Mouse (Mus musculus) retina, embryonic 14.5 days (tissue): Measurements from ENCODE around the gene Bcl7c.
"Not testable (repeated sequence)": the region's sequence is repeated elsewhere in the genome, so short reads cannot be mapped to it uniquely, and the experiment has no call there.

Experiments used
- DNase-seq: peaks from one replicate; pipeline ENCODE4 v3.0.0-alpha.2; 2015; ENCODE audit warnings: low spot score

Bcl7c gene

DNA sequence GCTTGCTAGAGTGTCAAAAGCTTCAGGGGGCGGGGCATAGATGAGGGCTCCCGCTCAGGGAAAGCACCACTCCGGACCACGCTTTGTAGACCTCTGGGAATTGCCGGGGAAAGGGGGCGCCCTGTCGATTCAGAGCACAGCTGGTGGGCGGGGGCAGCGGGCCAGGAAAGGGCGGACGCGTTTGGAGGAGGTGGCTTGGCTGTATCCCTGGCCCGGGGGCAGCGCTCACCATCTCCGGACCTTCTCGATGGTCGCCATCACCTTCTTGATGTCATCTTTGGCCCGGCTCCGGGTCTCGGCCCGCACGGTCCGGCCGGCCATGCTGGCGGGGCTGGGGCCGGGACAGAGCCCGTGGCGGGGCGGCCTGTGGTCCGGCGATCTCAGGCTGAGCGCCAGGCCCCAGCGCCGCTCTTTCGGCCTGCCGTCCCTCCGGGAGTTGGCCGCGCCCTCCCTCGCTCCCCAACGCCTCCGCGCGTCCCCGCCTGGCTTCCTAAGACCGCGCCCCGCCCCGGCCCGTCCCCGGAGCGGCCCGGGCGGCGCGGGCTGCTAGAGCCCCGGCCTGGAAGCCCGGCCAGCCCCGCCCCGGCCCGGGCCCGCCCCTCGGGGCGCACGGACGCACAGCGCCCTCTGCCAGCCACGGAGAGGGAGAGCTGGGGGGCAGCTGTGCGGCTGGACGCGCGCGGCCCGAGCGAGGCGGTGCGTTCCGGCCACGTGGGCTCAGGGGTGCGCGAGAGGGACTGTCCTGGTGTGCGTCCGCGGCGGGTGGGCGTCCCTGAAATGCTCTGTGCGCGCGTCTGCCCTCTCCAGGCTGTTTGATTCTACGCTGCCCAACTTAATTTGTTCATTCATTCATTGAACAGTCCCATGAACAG lies at the start of gene Bcl7c:
Bcl7c (minus strand) TSS at position 727 of the 872 bp plus-strand sequence.
- DNase-seq: peak; percentile 94

DNA sequence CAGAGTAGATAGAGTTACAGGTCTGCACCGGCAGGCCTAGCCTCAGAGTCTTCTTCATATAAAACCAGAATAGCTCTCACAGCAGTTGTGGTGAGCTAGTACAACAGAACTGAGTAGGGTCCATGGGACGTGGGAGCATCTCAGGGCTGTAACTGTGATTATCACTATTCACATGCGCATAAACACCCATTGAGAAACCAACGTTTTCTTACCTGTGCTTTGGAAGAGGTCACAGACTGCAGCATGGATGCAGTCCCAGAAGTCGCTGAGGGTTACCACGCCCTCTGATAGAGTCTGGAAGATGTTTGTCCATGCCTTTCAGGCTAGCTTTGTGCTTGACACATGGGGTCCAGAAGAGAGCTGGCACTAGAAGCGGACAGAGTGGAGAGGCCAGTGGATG lies 45.0 kb upstream of the Bcl7c start:
- no peak for DNase-seq

DNA sequence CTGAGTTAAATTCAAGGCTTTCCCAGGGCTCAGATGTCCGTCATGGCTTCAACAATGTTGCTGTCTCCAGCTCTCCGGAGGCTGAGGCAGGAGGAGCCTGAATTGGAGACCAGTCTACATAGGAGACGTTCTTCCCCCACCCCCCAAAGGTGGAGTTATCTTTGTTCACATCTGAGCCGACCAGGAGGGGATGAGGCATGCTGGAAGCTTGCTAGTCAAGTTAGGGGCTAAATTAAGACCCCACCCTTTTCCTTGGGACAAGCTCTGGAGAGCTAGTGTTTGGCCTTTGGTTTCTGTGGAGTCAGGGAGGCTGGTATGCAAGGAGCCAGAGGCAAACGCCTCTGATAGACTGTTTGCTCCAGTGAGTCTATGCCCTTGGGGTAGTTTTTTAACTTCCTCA lies 44.4 kb upstream of the Bcl7c start:
- DNase-seq: no peak

GRCm38 (mm10) chr7:127752069-127752468 lies 43.3 kb upstream of the Bcl7c start:
- no peak for DNase-seq

DNA sequence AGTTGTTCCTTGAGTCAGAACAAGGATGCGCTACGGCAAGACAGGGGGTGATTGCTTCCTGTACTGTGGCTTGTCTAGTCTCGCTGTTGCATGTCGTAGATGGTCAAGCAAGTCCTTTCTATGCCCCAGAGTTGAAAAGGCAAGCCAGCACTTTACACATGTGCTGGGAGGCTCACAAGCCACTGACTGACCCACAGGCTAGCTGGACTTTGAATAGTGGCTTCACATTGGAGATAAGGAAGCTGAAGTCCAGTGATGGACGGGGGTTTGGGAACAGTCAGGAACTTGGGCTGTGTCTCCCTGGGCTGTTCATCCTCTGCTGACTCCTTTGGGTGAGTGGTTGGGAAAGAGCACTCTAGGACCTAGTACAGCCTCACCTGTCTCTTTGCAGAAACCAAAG lies 42.9 kb upstream of the Bcl7c start:
- DNase-seq: no peak

DNA sequence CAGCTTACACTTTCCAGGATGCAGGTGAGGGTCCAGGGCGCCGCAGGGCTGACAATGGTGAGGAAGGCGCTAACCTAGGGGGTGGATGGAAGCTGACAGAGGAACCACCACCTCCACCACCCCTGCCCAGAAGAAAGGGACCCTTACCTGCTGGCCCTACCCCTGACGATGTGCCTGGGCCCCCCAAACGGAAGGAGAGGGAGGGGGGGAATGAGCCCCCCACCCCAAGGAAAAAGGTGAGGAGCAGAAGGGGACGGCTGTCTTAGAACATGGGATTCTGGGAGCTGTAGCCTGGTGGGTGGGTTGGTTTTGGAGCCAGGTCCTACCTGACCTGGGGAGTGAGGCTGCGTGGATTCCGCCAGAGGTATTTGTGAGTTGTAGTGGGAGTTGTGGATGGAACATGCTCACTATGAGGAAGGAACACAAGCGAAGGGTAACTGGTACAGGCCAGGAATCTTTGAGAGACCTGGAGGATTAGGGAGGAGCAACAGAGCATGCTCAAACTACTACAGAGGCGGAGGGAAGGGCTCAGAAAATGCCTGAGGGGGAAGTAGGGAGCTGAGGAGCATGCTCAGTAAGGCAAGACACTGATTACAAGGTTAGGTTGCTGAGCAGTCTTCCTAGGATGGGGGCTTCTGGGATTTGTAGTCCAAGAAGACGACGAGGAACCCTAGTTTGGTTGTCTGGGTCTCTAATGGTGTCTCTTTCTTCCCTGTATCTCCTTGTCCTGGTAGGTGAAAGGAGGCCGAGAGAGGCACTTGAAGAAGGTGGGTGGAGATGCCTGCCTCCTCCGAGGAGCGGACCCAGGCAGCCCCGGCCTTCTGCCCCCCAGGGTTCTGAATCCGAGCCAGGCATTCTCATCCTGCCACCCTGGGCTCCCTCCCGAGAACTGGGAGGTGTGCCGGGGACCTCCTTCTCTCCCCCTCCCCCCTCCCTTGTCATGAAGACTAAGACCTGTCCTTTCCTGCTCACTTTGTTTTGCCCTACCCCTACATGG lies 41.7 kb upstream of the Bcl7c start:
- no peak for DNase-seq

DNA sequence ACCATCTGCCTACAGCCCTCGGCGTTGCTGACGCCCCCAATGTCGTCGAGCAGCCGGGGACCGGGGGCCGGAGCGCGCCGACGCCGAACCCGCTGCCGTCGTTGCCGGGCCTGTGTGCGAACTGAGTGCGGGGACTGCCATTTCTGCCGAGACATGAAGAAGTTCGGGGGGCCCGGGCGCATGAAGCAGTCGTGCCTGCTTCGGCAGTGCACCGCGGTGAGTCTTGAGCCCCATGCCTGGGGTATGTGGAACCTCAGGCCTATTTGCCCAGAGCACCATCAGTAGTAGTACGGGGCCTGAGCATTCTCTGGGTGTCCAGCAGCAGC lies 39.5 kb upstream of the Bcl7c start:
- DNase-seq: no peak

DNA sequence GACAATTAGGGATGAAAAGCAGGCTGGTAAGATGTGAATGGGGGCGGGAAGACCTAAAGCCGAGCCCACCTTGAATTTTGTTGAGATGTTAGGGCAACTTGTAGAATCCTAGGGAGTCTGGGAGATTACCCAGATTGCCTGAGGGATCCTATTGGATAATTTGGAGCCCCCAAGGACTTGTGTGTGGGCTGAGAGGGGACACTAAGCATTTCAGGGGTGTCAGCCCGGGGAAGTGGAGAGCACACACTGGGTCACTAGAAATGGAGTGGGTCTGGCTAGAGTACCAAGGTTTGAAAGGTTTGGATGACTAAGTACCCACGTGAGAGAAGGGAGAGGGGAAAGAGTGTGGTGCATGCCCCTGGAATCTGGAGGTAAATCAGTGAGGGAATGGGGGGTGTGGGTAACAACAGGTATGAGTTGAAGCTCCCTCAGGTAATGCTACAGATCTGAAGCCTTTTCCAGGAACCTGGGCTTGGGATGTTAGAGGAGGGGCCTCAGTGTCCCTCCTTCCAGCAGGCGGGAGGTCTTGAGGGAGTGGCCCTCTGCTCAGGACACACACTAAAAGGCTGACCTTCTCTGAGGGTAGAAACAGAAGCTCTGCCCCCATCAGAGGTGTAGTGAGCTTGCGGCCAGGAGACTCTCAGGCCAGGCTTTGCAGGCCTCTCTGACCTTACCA lies 39.0 kb upstream of the Bcl7c start:
- DNase-seq: no peak

DNA sequence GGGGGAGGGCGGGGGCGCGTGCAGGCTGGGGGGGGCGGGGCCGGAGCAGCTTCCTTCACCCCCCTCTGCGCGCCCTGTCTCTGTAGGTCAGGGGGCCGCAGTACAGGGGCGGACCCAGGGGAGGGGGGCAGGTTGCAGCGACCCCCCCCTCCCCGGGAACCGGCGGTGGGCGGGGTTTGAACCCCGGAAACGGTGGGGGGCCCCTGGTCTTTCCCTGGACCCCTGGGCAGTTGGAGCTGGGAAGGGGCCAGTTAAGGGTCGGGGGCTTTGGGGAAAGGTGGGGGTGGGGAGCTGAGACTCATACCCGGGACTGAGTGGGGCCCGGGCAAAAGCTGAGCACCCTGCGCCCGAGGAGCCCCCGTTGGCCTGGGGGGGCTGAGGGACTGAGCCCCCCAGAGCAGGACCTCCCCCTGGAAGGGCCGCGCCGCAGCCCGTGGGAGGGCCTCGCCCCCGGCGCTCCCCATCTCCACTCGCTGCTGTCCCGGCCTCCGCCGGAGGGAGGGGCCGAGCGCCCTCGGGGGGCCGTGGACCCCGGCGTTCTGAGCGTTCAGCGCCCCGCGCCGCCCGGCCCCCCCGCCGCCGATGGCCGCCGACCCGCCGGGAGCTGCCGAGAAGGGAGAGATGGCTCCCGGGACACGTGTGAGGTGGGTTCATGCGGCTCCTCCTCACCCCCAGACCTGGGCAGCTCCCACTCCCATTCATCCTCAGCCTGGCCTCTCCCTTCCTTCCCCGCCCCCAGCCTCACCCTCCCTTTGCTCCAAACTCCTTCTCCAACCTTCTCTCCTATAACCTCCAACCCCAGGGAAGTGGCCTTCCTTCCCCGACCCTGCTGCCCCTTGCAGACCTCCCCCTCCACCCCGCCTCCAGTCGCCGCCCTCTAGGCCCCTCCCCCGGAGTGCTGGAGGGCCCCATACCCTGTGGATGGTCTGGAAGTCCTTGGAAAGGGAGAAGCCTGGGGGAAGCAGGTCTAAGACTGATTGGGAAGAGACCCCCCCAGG lies 38.1 kb upstream of the Bcl7c start:
- DNase-seq: peak; percentile 65

GRCm38 (mm10) chr7:127745652-127746493 lies 37.1 kb upstream of the Bcl7c start:
- DNase-seq: peak; percentile 97

- peak; percentile 97 for DNase-seq
Observed at GRCm38 (mm10) chr7:127745251-127745651, 36.5 kb upstream of the Bcl7c start.

DNA sequence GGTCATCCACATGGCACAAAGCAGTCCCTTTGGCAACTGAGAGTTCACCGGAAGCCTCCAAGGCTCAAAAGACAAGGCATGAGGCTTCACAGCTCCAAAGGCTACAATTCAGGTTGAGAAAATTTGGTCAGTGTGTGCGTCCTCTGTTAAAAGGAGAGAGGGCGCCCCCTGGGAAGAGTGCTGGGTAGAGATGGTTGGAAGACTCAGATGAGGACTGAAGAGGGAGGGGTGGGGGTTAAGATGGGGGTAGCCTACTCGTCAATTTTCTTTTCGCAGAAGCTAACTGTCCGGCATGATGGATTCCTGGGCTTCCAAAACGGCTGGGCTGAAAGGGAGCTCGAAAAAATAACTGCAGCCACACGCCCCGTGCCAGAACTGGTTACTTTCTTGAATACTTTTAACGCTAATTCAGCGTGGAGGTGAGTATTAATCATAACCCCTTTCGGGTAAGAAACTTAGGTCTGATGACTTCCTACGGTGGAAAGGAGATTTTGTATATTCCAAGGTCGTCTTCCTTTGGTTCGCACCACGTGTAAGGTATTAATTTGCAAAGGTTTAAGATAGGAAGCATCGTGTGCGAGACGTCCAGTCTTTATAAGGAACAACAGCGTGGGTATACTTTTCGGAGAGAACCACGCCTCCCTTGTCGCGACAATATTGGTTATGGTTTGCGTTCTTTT lies 35.8 kb upstream of the Bcl7c start, which contains the start of gene Fbxl19:
Fbxl19 (plus strand) TSS at position 178 of the 680 bp plus-strand sequence.
- peak; percentile 85 for DNase-seq

- not testable (repeated sequence) for DNase-seq
Observed at GRCm38 (mm10) chr7:127732066-127732465, 23.3 kb upstream of the Bcl7c start, which contains the start of gene Ctf2. TSS of gene Ctf2 (minus strand) at chr7:127732166.

DNA sequence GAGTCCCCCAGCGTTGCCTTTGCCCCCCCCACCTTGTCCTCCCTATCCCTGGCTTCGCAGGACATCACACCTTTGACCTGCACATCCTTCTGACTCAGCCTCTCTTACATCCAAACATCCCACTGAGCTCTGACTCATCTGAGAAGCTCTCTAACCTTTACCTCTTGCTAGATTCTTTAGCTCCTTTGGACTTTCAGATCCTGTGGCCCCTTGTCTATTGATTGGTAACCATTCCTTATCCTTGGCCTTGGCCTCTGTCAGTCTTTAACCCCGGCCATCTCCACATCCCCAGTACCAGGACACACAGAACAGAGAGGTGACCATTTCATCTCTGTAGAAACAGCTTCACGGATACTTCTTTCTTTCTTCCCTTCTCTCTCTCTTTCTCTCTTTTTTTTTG lies 21.4 kb upstream of the Bcl7c start:
- no peak for DNase-seq

GRCm38 (mm10) chr7:127727898-127728297 lies 19.2 kb upstream of the Bcl7c start:
- no peak for DNase-seq

DNA sequence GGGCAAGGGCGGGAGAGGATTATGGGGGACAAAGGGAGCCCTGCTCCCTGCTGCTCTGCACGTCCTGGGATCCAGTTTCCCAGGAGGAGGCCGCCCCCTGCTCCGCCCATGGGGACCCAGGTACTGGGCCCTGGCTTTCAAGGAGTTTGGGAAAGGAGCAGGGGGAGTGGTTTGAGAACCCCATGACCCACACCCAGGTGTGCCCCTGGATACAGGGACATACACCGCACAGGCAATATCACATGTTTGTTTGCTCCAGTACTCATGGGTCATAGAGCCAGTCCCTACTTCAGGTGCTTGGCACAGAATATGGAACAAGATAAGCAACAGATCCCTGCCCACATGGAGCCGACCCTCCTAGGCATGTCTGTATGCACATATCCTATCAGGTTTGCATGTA lies 17.2 kb upstream of the Bcl7c start:
- no peak for DNase-seq

DNA sequence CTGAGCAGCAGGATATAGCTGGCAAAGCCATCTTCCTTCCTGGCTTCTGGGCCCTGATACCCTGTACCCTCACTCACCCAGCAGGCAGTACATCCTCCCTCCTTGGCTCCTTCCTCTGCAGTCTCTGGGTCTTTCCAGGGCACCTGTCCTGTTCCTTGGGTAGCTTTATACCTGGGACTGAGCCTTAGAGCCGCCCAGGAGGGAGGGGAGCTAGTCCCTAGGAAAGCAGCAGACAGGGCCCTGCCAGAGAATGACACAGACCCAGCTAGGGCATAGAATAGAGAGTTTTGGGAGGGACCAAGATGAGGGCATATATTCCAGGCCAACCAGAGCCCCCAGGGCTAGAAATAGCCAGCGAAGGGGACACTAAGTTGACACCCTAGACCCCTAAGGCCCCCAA lies 16.8 kb upstream of the Bcl7c start:
- DNase-seq: no peak

DNA sequence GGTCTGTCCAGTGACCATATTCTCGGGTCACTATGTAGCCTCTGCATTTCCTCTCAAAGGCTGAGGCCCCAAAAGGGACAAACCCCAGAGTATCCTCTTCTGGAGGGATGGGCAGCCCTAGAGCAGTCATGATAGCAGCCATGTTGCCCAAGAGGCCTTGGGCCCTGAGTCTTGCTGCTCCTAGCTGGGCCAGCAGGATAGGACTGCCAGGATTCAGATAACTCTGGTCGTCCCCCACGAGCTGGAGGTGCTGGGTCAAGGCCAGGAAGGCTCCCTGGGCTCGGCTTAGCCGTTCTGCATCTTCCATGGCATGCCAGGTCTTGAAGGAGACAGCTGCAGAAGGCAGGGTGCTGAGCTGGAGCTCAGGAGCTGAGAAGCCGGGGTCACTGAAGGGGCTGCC lies 10.5 kb upstream of the Bcl7c start:
- no peak for DNase-seq

GRCm38 (mm10) chr7:127718339-127718738 lies 9.6 kb upstream of the Bcl7c start:
- no peak for DNase-seq
